Mouse (Mus musculus) lung, postnatal 0 days (tissue): Measurements from ENCODE around the gene Srrm3. TPM values are rescaled to one million over a fixed set of nuclear protein-coding genes. Genes with fewer than 3 reads are reported as not detected.

ENCODE experiments used
- ATAC-seq: fragments of 200-750 bp; cut with Nextera tagmentation; 2 replicates; pipeline ENCODE4 v1.8.0; 2017; ENCODE audit warnings: moderate library complexity
- DNase-seq: peaks from one replicate; pipeline ENCODE4 v3.0.0-alpha.2; 2016; ENCODE audit warnings: low spot score
- H3K27ac ChIP-seq: fragments of 300-500 bp; sonication (generic); 2 replicates; pipeline ENCODE4 v1.5.1; 2014; ENCODE audit warnings: antibody characterized with exemption, mild to moderate bottlenecking, low read length, mixed read lengths
- H3K27me3 ChIP-seq: fragments of 300-500 bp; sonication (generic); replicated peaks from 2 replicates; pipeline ENCODE4 v1.6.1; 2014; ENCODE audit warnings: low read length, mixed read lengths; ENCODE audit not compliant: insufficient read depth
- H3K36me3 ChIP-seq: fragments of 300-500 bp; sonication (generic); 2 replicates; pipeline ENCODE4 v1.6.1; 2014; ENCODE audit warnings: low read length, mixed read lengths; ENCODE audit not compliant: insufficient read depth
- H3K4me1 ChIP-seq: fragments of 300-500 bp; sonication (generic); 2 replicates; pipeline ENCODE4 v1.6.1; 2014; ENCODE audit warnings: antibody characterized with exemption, low read depth, low read length, mixed read lengths; ENCODE audit not compliant: insufficient read depth
- H3K4me2 ChIP-seq: fragments of 300-500 bp; sonication (generic); replicated peaks from 2 replicates; pipeline ENCODE4 v1.6.1; 2014; ENCODE audit warnings: low read depth, mild to moderate bottlenecking, low read length, moderate library complexity, mixed read lengths
- H3K4me3 ChIP-seq: fragments of 300-500 bp; sonication (generic); 2 replicates; pipeline ENCODE4 v1.5.1; 2014; ENCODE audit warnings: low read depth, low read length
- H3K9ac ChIP-seq: fragments of 300-500 bp; sonication (generic); replicated peaks from 2 replicates; pipeline ENCODE4 v1.6.1; 2014; ENCODE audit warnings: low read depth, mild to moderate bottlenecking
- H3K9me3 ChIP-seq: fragments of 300-500 bp; sonication (generic); 2 replicates; pipeline ENCODE4 v1.6.1; 2016; ENCODE audit warnings: low read length, mixed read lengths
- CTCF ChIP-seq: IDR thresholded peaks from 2 replicates; pipeline ENCODE4 v1.5.1; 2016; ENCODE audit warnings: antibody characterized with exemption, mild to moderate bottlenecking
- EP300 ChIP-seq: IDR thresholded peaks from 2 replicates; pipeline ENCODE4 v1.6.1; 2016; ENCODE audit warnings: antibody characterized with exemption, mild to moderate bottlenecking, control low read depth
- WGBS: fragments of 180-500 bp; shearing (Covaris S2); extraction: QIAGEN DNeasy Blood & Tissue Kit; methylation state at CpG from one replicate; pipeline ENCODE4 v1.1.7; 2014; 5-methylcytosine and 5-hydroxymethylcytosine counted together
- polyA plus RNA-seq: library from polyadenylated mRNA; unstranded; fragments of >200 nt; fragmentation: Nextera tagmentation; extraction: Ambion mirVana; gene quantifications from 2 replicates; pipeline ENCODE4 v1.2.1, GENCODE M21; 2015

Srrm3 gene
- polyA plus RNA-seq, 1 experiment from 2014 or later, result not detected

DNA sequence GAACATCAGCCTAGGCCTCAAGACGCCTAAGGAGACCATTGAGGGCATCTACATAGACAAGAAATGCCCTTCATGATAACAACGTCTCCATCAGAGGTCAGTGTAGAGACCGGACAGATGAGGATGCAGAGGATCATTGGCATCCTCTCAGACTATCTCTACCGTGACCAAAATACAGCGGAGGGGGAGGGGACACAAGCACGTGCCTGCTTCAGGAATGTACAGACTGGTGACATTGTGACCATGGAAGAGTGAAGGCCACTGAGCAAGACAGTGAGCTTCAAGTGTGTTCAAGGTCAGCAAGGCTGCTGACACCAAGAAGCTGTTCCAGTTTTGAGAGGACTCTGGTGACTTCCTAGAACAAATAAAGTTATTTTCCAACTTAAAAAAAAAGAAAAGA lies 88.3 kb downstream of the Srrm3 start:
- no peak overlapping the region for H3K4me3 ChIP-seq
- no peak for ATAC-seq
- H3K27ac ChIP-seq, result no peak overlapping the region
- no peaks in the 10 kb centered on the region for H3K4me1 ChIP-seq
- H3K9ac ChIP-seq, result no peak overlapping the region
- 75% methylated on average over 6 of the region's 6 CpGs for WGBS
- no peak overlapping the region for H3K4me2 ChIP-seq
- no peak for DNase-seq
- no peak for TF ChIP-seq CTCF
- no peak for TF ChIP-seq EP300
- no peaks in the 10 kb centered on the region for H3K36me3 ChIP-seq
- H3K9me3 ChIP-seq, result no peaks in the 10 kb centered on the region
- H3K27me3 ChIP-seq, result no peaks in the 10 kb centered on the region

DNA sequence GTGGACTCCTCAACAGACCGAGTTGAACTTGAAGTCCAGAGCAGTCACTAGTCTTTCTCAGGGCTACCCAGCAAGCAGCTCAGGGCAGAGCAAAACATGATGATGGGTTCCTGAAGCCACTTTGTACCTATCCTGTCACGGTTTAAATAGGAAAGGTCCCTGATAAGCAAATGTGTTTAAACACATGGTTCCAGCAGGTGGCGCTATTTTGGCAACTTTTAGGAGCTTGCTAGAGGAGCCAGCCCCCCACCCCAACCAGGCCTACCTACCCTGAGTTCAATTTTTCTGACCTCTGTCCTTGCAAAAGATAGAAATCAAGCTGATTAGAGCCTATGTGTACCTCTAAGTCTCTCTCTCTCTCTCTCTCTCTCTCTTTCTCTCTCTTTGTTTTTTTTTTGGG lies 91.3 kb downstream of the Srrm3 start:
- Histone ChIP-seq H3K9ac (no peak overlapping the region), H3K36me3 (no peaks in the 10 kb centered on the region), H3K9me3 (no peaks in the 10 kb centered on the region), H3K27ac (no peak overlapping the region), H3K4me3 (no peak overlapping the region), H3K4me2 (no peak overlapping the region), H3K4me1 (no peaks in the 10 kb centered on the region), H3K27me3 (no peaks in the 10 kb centered on the region)
- peak; percentile 70 for TF ChIP-seq CTCF
- TF ChIP-seq EP300, result no peak
- ATAC-seq, result no peak
- 14% methylated on average over 3 of the region's 3 CpGs for WGBS
- DNase-seq, result peak; percentile 74

DNA sequence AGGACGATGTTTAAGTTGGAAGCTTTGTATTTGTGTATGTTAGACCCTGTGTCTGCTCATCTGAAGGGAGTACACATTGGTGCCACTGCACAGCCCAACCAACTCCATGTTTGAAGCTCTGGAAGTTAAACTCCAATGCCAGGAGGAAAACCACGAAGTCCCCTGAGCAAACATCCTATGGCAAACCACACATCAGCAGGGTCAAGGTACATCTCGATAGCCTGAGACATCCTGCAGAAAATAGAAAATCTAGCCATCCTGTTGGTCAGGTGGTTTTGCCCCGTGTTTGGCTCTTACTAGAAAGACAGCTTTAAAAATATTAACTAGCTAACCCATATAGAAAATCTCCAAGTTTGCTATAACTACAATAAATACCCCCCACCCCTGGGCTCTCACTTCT lies 92.3 kb downstream of the Srrm3 start:
- ATAC-seq (no peak), DNase-seq (no peak)
- Histone ChIP-seq H3K27ac (no peak overlapping the region), H3K9ac (no peak overlapping the region), H3K4me2 (no peak overlapping the region), H3K36me3 (no peaks in the 10 kb centered on the region), H3K27me3 (no peaks in the 10 kb centered on the region), H3K4me1 (no peaks in the 10 kb centered on the region), H3K4me3 (no peak overlapping the region), H3K9me3 (no peaks in the 10 kb centered on the region)
- 55% methylated on average over 4 of the region's 4 CpGs for WGBS
- TF ChIP-seq CTCF, result no peak
- no peak for TF ChIP-seq EP300

DNA sequence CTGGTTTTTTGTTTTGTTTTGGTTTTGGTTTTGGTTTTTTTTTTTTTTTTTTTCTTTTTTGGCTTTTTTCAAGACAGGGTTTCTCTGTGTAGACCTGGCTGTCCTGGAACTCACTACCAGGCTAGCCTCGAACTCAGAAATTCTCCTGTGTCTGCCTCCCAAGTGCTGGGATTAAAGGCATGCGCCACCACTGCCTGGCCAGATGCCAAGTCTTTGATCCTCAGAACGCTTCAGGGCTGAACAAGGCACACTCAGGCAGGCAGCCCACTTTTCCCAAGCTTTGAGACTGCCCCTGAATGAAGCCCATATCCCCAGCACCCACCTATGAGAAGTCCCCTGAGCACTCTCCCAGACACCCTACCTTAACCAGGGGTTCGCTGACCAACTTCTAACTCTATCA lies 93.1 kb downstream of the Srrm3 start:
- WGBS, result 41% methylated on average over 4 of the region's 4 CpGs
- Histone ChIP-seq H3K27ac (no peak overlapping the region), H3K4me2 (no peak overlapping the region), H3K4me3 (no peak overlapping the region), H3K9ac (no peak overlapping the region), H3K4me1 (no peaks in the 10 kb centered on the region; the same call in 1 of the 2 replicates), H3K27me3 (no peaks in the 10 kb centered on the region), H3K36me3 (no peaks in the 10 kb centered on the region), H3K9me3 (no peaks in the 10 kb centered on the region)
- no peak for TF ChIP-seq EP300
- no peak for TF ChIP-seq CTCF
- DNase-seq, result no peak
- no peak for ATAC-seq

DNA sequence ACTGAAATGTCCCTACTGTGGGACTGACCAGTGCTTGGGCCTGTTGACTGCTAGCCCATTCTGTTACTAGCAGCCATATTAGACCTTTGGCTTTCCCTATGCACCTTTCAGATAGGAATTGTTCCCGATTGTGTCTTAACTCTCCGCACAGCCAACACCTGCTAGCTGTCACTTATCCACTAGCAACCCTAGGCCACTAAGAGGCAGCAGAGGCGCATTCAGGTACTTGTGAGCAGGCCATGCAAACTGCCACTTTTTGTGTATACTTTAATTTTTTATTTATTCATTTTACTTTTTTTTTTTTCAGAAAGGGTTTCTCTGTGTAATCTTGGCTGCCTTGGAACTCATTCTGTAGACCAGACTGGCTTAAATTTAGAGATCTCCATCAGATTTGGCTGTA lies 94.0 kb downstream of the Srrm3 start:
- no peak for DNase-seq
- TF ChIP-seq CTCF (peak; percentile 57), EP300 (no peak)
- no peaks in the 10 kb centered on the region for H3K27me3 ChIP-seq

DNA sequence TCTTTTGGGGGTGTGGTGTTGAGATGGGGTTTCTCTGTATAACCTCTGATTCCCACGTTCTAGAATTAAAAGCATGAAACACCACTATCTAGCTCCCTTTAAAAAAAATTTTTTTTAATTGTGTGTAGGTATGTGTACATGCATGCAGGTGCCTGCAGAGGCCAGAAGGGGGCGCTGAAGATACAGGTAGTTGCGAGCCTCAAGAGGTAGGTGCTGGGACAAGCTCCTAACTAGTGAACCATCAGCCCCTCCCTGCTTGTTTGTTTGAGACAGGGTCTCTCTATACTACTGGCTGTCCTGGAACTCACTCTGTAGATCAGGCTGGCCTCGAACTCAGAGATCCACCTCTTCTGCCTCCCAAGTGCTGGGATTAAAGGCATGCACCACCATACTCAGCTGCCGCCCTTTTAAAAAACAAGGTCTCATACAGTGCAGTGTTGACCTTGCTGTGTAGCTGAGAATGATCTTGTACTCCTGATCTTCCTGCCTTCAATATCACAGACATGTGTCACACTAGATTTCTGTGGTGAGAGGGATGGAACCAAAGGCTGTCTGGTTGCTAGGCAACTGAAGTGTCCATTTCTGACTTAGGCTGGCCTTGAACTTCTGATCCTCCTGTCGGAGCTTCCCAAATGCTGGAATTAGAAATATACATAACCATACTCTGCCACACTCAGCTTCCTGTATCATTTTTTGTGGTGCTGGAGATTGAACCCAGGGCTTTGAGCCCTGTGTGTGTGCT lies 94.8 kb downstream of the Srrm3 start:
- Histone ChIP-seq H3K9me3 (no peaks in the 10 kb centered on the region), H3K27me3 (no peaks in the 10 kb centered on the region), H3K9ac (no peak overlapping the region), H3K36me3 (no peaks in the 10 kb centered on the region), H3K27ac (no peak overlapping the region), H3K4me3 (no peak overlapping the region), H3K4me2 (no peak overlapping the region), H3K4me1 (peaks cover 5% of the 10 kb centered on the region)
- no peak for DNase-seq
- TF ChIP-seq CTCF (peak; percentile 58), EP300 (no peak)
- WGBS, result 59% methylated on average over 6 of the region's 6 CpGs
- ATAC-seq, result no peak

More for the DNA sequence above, 94.0 kb downstream of the Srrm3 start:
- no peak for ATAC-seq
- Histone ChIP-seq H3K36me3 (no peaks in the 10 kb centered on the region), H3K27ac (no peak overlapping the region), H3K4me1 (peaks cover under 1% of the 10 kb centered on the region; the same call in 1 of the 2 replicates), H3K9ac (no peak overlapping the region), H3K4me2 (no peak overlapping the region), H3K9me3 (no peaks in the 10 kb centered on the region), H3K4me3 (no peak overlapping the region)
- 81% methylated on average over 3 of the region's 3 CpGs for WGBS
